Mouse (Mus musculus): ENCODE measurements around the gene Atg4d. TPM values are rescaled to one million over a fixed set of nuclear protein-coding genes. Genes with fewer than 3 reads are reported as not detected.

Gene Atg4d
- total and polyA plus RNA-seq, 3 experiments: 60.8 to 100 (median 88.7) TPM

- WGBS: 93% methylated on average over 3 of the region's 3 CpGs
- intact Hi-C loops (cut with DNase I): loop anchor here (5.0 kb wide), 1 partner anchor 70 kb away; no protein-coding TSS in a partner anchor
- no peak overlapping the region for H3K9ac ChIP-seq (ENCODE audit: low read depth, low read length)
- no peak overlapping the region for H3K27ac ChIP-seq
- H3K4me1 ChIP-seq (ENCODE audit: control insufficient read depth, insufficient read depth, low read length): peaks cover 2% of the 10 kb centered on the region
- H3K4me3 ChIP-seq: no peak overlapping the region
- no peaks in the 10 kb centered on the region for H3K79me2 ChIP-seq (replicated peaks; ENCODE audit: control insufficient read depth, insufficient read depth, low read length)
- H3K36me3 ChIP-seq (ENCODE audit: control insufficient read depth, insufficient read depth, low read length): peaks cover 4% of the 10 kb centered on the region
- TF ChIP-seq EP300 (IDR thresholded peaks at IDR 0.05; ENCODE audit: insufficient read depth, low read depth, low read length) (no peak), POLR2A (IDR thresholded peaks at IDR 0.05; ENCODE audit: insufficient read depth, low read depth, low read length) (no peak), CTCF (IDR thresholded peaks at IDR 0.05) (no peak)
- no peak for DNase-seq
- no peaks in the 10 kb centered on the region for H3K27me3 ChIP-seq (ENCODE audit: control insufficient read depth, insufficient read depth, low read length)
Observed at GRCm38 (mm10) chr9:21292271-21292670, 27.2 kb downstream of the Atg4d start.

- intact Hi-C loops (cut with DNase I): no loop called here
- Histone ChIP-seq H3K4me3 (no peak overlapping the region), H3K9ac (ENCODE audit: low read depth, low read length) (no peak overlapping the region), H3K4me1 (ENCODE audit: control insufficient read depth, insufficient read depth, low read length) (no peaks in the 10 kb centered on the region), H3K27me3 (ENCODE audit: control insufficient read depth, insufficient read depth, low read length) (no peaks in the 10 kb centered on the region), H3K27ac (no peak overlapping the region), H3K36me3 (ENCODE audit: control insufficient read depth, insufficient read depth, low read length) (no peaks in the 10 kb centered on the region), H3K79me2 (replicated peaks; ENCODE audit: control insufficient read depth, insufficient read depth, low read length) (no peaks in the 10 kb centered on the region)
- 81% methylated on average over 10 of the region's 10 CpGs for WGBS
- TF ChIP-seq EP300 (IDR thresholded peaks at IDR 0.05; ENCODE audit: insufficient read depth, low read depth, low read length) (no peak), POLR2A (IDR thresholded peaks at IDR 0.05; ENCODE audit: insufficient read depth, low read depth, low read length) (no peak), CTCF (IDR thresholded peaks at IDR 0.05) (no peak)
- DNase-seq: no peak
Observed at GRCm38 (mm10) chr9:21299014-21299413, 33.9 kb downstream of the Atg4d start.

- H3K9ac ChIP-seq (ENCODE audit: low read depth, low read length): no peak overlapping the region
- intact Hi-C loops (cut with DNase I): no loop called here
- H3K4me1 ChIP-seq (ENCODE audit: control insufficient read depth, insufficient read depth, low read length): no peaks in the 10 kb centered on the region; the same call in 1 of the 2 replicates
- H3K27me3 ChIP-seq (ENCODE audit: control insufficient read depth, insufficient read depth, low read length): no peaks in the 10 kb centered on the region
- H3K4me3 ChIP-seq: no peak overlapping the region
- H3K27ac ChIP-seq: no peak overlapping the region
- 69% methylated on average over 7 of the region's 7 CpGs for WGBS
- no peaks in the 10 kb centered on the region for H3K36me3 ChIP-seq (ENCODE audit: control insufficient read depth, insufficient read depth, low read length)
- TF ChIP-seq POLR2A (IDR thresholded peaks at IDR 0.05; ENCODE audit: insufficient read depth, low read depth, low read length) (no peak), EP300 (IDR thresholded peaks at IDR 0.05; ENCODE audit: insufficient read depth, low read depth, low read length) (no peak), CTCF (IDR thresholded peaks at IDR 0.05) (no peak)
- no peak for DNase-seq
- H3K79me2 ChIP-seq (replicated peaks; ENCODE audit: control insufficient read depth, insufficient read depth, low read length): no peaks in the 10 kb centered on the region
Observed at GRCm38 (mm10) chr9:21305065-21305464, 40.0 kb downstream of the Atg4d start.

GRCm38 (mm10) chr9:21309150-21309741 lies 44.2 kb downstream of the Atg4d start:
- no peak for TF ChIP-seq POLR2A (IDR thresholded peaks at IDR 0.05; ENCODE audit: insufficient read depth, low read depth, low read length)
- TF ChIP-seq EP300 (IDR thresholded peaks at IDR 0.05; ENCODE audit: insufficient read depth, low read depth, low read length): no peak
- no peak for TF ChIP-seq CTCF (IDR thresholded peaks at IDR 0.05)
- intact Hi-C loops (cut with DNase I): no loop called here

GRCm38 (mm10) chr9:21311695-21312094 lies 46.6 kb downstream of the Atg4d start:
- Histone ChIP-seq H3K36me3 (ENCODE audit: control insufficient read depth, insufficient read depth, low read length) (no peaks in the 10 kb centered on the region), H3K9ac (ENCODE audit: low read depth, low read length) (no peak overlapping the region), H3K4me1 (ENCODE audit: control insufficient read depth, insufficient read depth, low read length) (peaks cover 1% of the 10 kb centered on the region; the same call in 1 of the 2 replicates), H3K27ac (no peak overlapping the region), H3K79me2 (replicated peaks; ENCODE audit: control insufficient read depth, insufficient read depth, low read length) (no peaks in the 10 kb centered on the region), H3K27me3 (ENCODE audit: control insufficient read depth, insufficient read depth, low read length) (no peaks in the 10 kb centered on the region), H3K4me3 (no peak overlapping the region)
- TF ChIP-seq POLR2A (IDR thresholded peaks at IDR 0.05; ENCODE audit: insufficient read depth, low read depth, low read length) (no peak), EP300 (IDR thresholded peaks at IDR 0.05; ENCODE audit: insufficient read depth, low read depth, low read length) (no peak), CTCF (IDR thresholded peaks at IDR 0.05) (no peak)
- DNase-seq: no peak
- intact Hi-C loops (cut with DNase I): loop anchor here (2.0 to 5.0 kb wide), 3 partner anchors 27 to 156 kb away; no protein-coding TSS in a partner anchor
- 55% methylated on average over 7 of the region's 7 CpGs for WGBS

More at GRCm38 (mm10) chr9:21309150-21309741, 44.2 kb downstream of the Atg4d start:
- Histone ChIP-seq H3K79me2 (replicated peaks; ENCODE audit: control insufficient read depth, insufficient read depth, low read length) (no peaks in the 10 kb centered on the region), H3K4me1 (ENCODE audit: control insufficient read depth, insufficient read depth, low read length) (peaks cover 1% of the 10 kb centered on the region; the same call in 1 of the 2 replicates), H3K36me3 (ENCODE audit: control insufficient read depth, insufficient read depth, low read length) (no peaks in the 10 kb centered on the region), H3K27me3 (ENCODE audit: control insufficient read depth, insufficient read depth, low read length) (no peaks in the 10 kb centered on the region), H3K4me3 (no peak overlapping the region), H3K9ac (ENCODE audit: low read depth, low read length) (no peak overlapping the region), H3K27ac (no peak overlapping the region)
- WGBS: 47% methylated on average over 15 of the region's 15 CpGs
- DNase-seq: no peak

GRCm38 (mm10) chr9:21312134-21312533 lies 47.0 kb downstream of the Atg4d start, which contains the start of gene Ap1m2:
Gene Ap1m2 (minus strand): TSS chr9:21312337.
- Histone ChIP-seq H3K36me3 (ENCODE audit: control insufficient read depth, insufficient read depth, low read length) (no peaks in the 10 kb centered on the region), H3K9ac (ENCODE audit: low read depth, low read length) (no peak within 1 kb of the TSS), H3K27ac (no peak within 1 kb of the TSS), H3K27me3 (ENCODE audit: control insufficient read depth, insufficient read depth, low read length) (no peaks in the 10 kb centered on the region), H3K79me2 (replicated peaks; ENCODE audit: control insufficient read depth, insufficient read depth, low read length) (no peaks in the 10 kb centered on the region), H3K4me1 (ENCODE audit: control insufficient read depth, insufficient read depth, low read length) (peaks cover 1% of the 10 kb centered on the region; the same call in 1 of the 2 replicates), H3K4me3 (no peak within 1 kb of the TSS)
- intact Hi-C loops (cut with DNase I): loop anchor here (2.0 to 5.0 kb wide), 3 partner anchors 27 to 155 kb away; no protein-coding TSS in a partner anchor
- TF ChIP-seq POLR2A (IDR thresholded peaks at IDR 0.05; ENCODE audit: insufficient read depth, low read depth, low read length) (no peak), EP300 (IDR thresholded peaks at IDR 0.05; ENCODE audit: insufficient read depth, low read depth, low read length) (no peak), CTCF (IDR thresholded peaks at IDR 0.05) (no peak)
- 26% methylated on average over 34 of the region's 35 CpGs for WGBS
- no peak for DNase-seq
